Mouse (Mus musculus) ES-CJ7 (cell line): ENCODE measurements around the gene Npr2.
"Not testable (repeated sequence)": the region's sequence is repeated elsewhere in the genome, so short reads cannot be mapped to it uniquely, and the experiment has no call there.

Source experiments
- DNase-seq: peaks from one replicate; pipeline ENCODE4 v3.0.0; 2011; ENCODE audit warnings: low read depth, low spot score

Npr2 gene

GRCm38 (mm10) chr4:43631046-43631955 lies at the start of gene Npr2:
TSS of gene Npr2 (plus strand) at chr4:43631935.
- DNase-seq: no peak

GRCm38 (mm10) chr4:43582241-43582640 lies 49.5 kb upstream of the Npr2 start:
- DNase-seq: no peak

- DNase-seq: no peak
Observed at GRCm38 (mm10) chr4:43583421-43583820, 48.3 kb upstream of the Npr2 start.

GRCm38 (mm10) chr4:43584444-43585416 lies 47.0 kb upstream of the Npr2 start, which contains the start of gene Msmp:
TSS of gene Msmp (minus strand) at chr4:43584494.
- DNase-seq: no peak

GRCm38 (mm10) chr4:43585682-43586081 lies 46.1 kb upstream of the Npr2 start:
- DNase-seq: no peak

- no peak for DNase-seq
Observed at GRCm38 (mm10) chr4:43586411-43586810, 45.3 kb upstream of the Npr2 start.

GRCm38 (mm10) chr4:43587681-43588080 lies 44.1 kb upstream of the Npr2 start:
- DNase-seq: no peak

GRCm38 (mm10) chr4:43591543-43591942 lies 40.2 kb upstream of the Npr2 start:
- DNase-seq: no peak

- DNase-seq: no peak
Observed at GRCm38 (mm10) chr4:43591961-43592360, 39.8 kb upstream of the Npr2 start.

- DNase-seq: no peak
Observed at GRCm38 (mm10) chr4:43593453-43593852, 38.3 kb upstream of the Npr2 start.

GRCm38 (mm10) chr4:43596597-43596996 lies 35.1 kb upstream of the Npr2 start:
- DNase-seq: not testable (repeated sequence)

- DNase-seq: no peak
Observed at GRCm38 (mm10) chr4:43598200-43598599, 33.5 kb upstream of the Npr2 start.

- no peak for DNase-seq
Observed at GRCm38 (mm10) chr4:43598650-43599380, 32.9 kb upstream of the Npr2 start.

- no peak for DNase-seq
Observed at GRCm38 (mm10) chr4:43600195-43600934, 31.4 kb upstream of the Npr2 start.

- no peak for DNase-seq
Observed at GRCm38 (mm10) chr4:43604099-43604498, 27.6 kb upstream of the Npr2 start.

- DNase-seq: no peak
Observed at GRCm38 (mm10) chr4:43604751-43605685, 26.7 kb upstream of the Npr2 start.

GRCm38 (mm10) chr4:43612534-43612933 lies 19.2 kb upstream of the Npr2 start:
- DNase-seq: no peak

GRCm38 (mm10) chr4:43613060-43613730 lies 18.5 kb upstream of the Npr2 start:
- DNase-seq: no peak

GRCm38 (mm10) chr4:43620146-43620778 lies 11.5 kb upstream of the Npr2 start:
- DNase-seq: no peak
